Mouse (Mus musculus) liver, embryonic 16.5 days (tissue): ENCODE data around the gene Mief2. TPM values are rescaled to one million over a fixed set of nuclear protein-coding genes. Genes with fewer than 3 reads are reported as not detected.

ENCODE experiments used
- ATAC-seq: fragments of 200-750 bp; cut with Nextera tagmentation; 2 replicates; pipeline ENCODE4 v1.8.0; 2017; ENCODE audit warnings: low read depth, mild to moderate bottlenecking, moderate number of reproducible peaks, moderate library complexity
- H3K27ac ChIP-seq: fragments of 300-500 bp; sonication (generic); 2 replicates; pipeline ENCODE4 v1.5.1; 2014; ENCODE audit warnings: mild to moderate bottlenecking, low read length
- H3K27me3 ChIP-seq: fragments of 300-500 bp; sonication (generic); 2 replicates; pipeline ENCODE4 v1.6.1; 2014; ENCODE audit warnings: low read depth, low read length, mixed read lengths; ENCODE audit not compliant: control insufficient read depth, insufficient read depth
- H3K36me3 ChIP-seq: fragments of 300-500 bp; sonication (generic); 2 replicates; pipeline ENCODE4 v1.6.1; 2014; ENCODE audit warnings: mild to moderate bottlenecking; ENCODE audit not compliant: control insufficient read depth, insufficient read depth
- H3K4me1 ChIP-seq: fragments of 300-500 bp; sonication (generic); 2 replicates; pipeline ENCODE4 v1.6.1; 2014; ENCODE audit warnings: low read depth, low read length, mixed read lengths; ENCODE audit not compliant: control insufficient read depth
- H3K4me2 ChIP-seq: fragments of 300-500 bp; sonication (generic); 2 replicates; pipeline ENCODE4 v1.6.1; 2014; ENCODE audit warnings: low read depth, low read length, mixed read lengths
- H3K4me3 ChIP-seq: fragments of 300-500 bp; sonication (generic); 2 replicates; pipeline ENCODE4 v1.5.1; 2014; ENCODE audit warnings: low read depth, mild to moderate bottlenecking, low read length
- H3K9ac ChIP-seq: fragments of 300-500 bp; sonication (generic); 2 replicates; pipeline ENCODE4 v1.6.1; 2014; ENCODE audit warnings: low read depth, low read length
- H3K9me3 ChIP-seq: fragments of 300-500 bp; sonication (generic); replicated peaks from 2 replicates; pipeline ENCODE4 v1.6.1; 2016; ENCODE audit warnings: low read length; ENCODE audit not compliant: control insufficient read depth
- WGBS: fragments of 180-500 bp; shearing (Covaris S2); extraction: QIAGEN DNeasy Blood & Tissue Kit; methylation state at CpG from one replicate; pipeline ENCODE4 v1.1.7; 2014; ENCODE audit not compliant: insufficient replicate concordance; 5-methylcytosine and 5-hydroxymethylcytosine counted together
- polyA plus RNA-seq: library from polyadenylated mRNA; unstranded; fragments of >200 nt; fragmentation: Nextera tagmentation; extraction: Ambion mirVana; gene quantifications from 2 replicates; pipeline ENCODE4 v1.2.1, GENCODE M21; 2015

The Mief2 gene
- polyA plus RNA-seq, 1 experiment from 2014 or later: 2.3 TPM

DNA sequence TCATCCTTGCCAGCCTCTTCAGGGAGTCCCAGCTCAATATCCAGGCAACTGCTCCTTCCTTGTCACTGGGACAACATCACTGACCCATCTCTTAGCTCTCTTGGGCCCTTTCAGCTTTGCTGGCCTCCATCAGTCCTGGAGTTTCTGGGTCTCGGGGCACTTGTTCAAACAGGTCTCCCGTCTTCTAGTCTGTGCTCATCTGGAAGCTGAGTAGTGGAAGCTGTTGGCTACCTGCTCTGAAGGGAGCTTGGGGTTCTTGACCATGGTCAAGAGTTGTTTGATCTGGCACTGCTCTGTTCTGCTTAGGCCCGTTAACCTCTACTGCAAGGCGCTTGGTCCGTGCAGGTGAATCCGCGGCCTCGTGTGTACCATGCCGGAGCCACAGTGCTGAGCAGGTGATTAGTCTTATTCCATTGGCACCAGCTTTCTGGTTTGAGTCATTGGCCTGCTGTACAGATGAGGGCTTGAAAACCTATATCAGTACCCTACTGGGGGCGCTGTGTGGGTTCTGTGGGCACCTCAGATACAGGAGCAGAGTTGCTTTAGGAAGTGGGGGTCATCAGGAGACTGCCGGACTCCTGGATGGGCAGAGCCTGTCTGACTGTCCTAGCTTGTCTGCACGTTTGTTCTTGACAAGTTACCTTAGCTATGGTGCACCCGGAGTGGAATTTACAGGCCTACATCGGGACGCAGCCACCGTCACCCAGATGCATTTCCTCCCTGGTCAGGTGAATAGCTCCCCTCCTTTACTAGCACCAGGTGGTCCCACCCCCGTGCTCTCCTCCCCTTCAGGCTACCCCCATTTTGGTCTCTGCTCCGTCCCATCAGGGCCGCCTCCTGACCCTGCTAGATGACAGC is 23.9 kb upstream of the Mief2 start:
- peaks cover 12% of the 10 kb centered on the region for H3K4me1 ChIP-seq
- no peak overlapping the region for H3K9ac ChIP-seq
- H3K4me3 ChIP-seq: no peak overlapping the region
- H3K27me3 ChIP-seq: no peaks in the 10 kb centered on the region
- no peak overlapping the region for H3K4me2 ChIP-seq
- no peak for ATAC-seq
- no peak overlapping the region for H3K27ac ChIP-seq
- WGBS: 82% methylated on average over 19 of the region's 19 CpGs
- peaks cover 22% of the 10 kb centered on the region for H3K36me3 ChIP-seq
- no peaks in the 10 kb centered on the region for H3K9me3 ChIP-seq

DNA sequence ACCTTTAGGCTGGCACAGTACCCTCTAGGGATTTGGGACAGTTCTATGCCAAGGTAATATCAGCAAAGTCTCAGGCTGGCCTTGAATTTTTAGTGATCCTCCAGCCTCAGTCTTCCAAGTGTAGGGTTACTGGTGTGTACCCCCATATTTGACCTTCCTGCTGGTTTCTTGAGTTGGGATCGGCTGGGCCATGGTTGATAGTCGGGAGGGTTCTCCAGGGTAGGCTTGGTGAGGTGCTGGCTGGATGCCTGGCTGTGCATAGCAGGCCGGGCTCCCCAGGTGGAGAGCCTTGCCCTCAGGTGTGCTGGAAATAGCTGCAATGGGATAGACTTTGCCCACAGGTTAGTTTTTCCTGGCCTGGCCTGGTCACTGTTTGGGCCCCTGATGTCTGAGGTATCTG is 22.9 kb upstream of the Mief2 start:
- Histone ChIP-seq H3K27me3 (no peaks in the 10 kb centered on the region), H3K9ac (no peak overlapping the region)
- ATAC-seq: no peak

DNA sequence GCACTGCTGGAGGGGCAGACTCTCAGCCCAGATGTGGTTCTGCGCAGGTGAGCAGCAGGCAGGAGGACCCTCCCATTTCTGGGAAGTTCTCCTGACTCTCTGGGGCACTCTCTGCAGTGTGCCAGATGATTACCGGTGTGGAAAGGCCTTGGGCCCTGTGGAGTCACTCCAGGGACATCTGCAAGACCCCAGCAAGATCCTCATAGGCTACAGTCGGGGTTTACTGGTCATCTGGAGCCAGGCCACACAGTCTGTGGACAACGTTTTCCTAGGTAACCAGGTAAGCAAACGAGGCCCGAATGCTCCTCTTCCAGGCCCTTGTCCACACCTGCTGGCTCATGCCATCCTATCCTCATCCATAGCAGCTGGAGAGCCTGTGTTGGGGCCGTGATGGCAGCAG is 22.1 kb upstream of the Mief2 start:
- no peak overlapping the region for H3K9ac ChIP-seq
- H3K36me3 ChIP-seq: peaks cover 32% of the 10 kb centered on the region
- ATAC-seq: no peak
- H3K27me3 ChIP-seq: no peaks in the 10 kb centered on the region
- H3K4me3 ChIP-seq: no peak overlapping the region
- no peaks in the 10 kb centered on the region for H3K9me3 ChIP-seq
- peaks cover 3% of the 10 kb centered on the region for H3K4me1 ChIP-seq
- H3K4me2 ChIP-seq: no peak overlapping the region
- H3K27ac ChIP-seq: no peak overlapping the region
- WGBS: 76% methylated on average over 7 of the region's 7 CpGs

More for the DNA sequence above, 22.9 kb upstream of the Mief2 start:
- H3K4me1 ChIP-seq: peaks cover 11% of the 10 kb centered on the region
- H3K36me3 ChIP-seq: peaks cover 27% of the 10 kb centered on the region
- H3K9me3 ChIP-seq: no peaks in the 10 kb centered on the region
- WGBS: 73% methylated on average over 3 of the region's 3 CpGs
- H3K4me2 ChIP-seq: no peak overlapping the region
- H3K27ac ChIP-seq: no peak overlapping the region
- no peak overlapping the region for H3K4me3 ChIP-seq

DNA sequence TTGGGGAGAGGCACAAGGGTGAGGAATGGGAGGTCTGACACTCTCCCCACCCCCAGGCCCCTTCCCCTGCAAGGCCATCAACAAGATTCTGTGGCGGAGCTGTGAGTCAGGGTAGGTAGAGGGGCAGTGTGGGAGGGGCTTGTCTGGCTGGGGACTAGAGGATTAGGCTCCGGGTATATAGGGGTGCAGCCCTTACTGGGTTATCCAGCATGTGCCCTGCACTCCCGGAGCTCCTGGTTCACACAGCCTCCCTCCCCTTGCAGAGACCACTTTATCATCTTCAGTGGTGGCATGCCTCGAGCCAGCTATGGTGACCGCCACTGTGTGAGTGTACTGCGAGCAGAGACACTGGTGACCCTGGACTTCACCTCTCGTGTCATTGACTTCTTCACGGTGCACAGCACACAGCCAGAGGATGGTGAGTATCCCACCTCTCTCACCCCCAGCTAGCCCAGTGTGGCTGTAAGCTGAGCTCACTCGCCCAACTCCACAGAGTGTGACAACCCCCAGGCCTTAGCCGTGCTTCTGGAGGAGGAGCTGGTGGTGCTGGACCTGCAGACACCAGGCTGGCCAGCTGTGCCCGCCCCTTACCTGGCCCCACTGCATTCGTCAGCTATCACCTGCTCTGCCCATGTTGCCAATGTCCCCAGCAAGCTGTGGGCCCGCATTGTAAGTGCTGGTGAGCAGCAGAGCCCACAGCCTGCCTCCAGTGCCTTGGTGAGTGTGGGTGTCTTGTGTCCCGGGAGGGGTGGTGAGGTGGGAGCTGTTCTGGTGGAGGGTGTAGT is 21.3 kb upstream of the Mief2 start:
- H3K9ac ChIP-seq: no peak overlapping the region

DNA sequence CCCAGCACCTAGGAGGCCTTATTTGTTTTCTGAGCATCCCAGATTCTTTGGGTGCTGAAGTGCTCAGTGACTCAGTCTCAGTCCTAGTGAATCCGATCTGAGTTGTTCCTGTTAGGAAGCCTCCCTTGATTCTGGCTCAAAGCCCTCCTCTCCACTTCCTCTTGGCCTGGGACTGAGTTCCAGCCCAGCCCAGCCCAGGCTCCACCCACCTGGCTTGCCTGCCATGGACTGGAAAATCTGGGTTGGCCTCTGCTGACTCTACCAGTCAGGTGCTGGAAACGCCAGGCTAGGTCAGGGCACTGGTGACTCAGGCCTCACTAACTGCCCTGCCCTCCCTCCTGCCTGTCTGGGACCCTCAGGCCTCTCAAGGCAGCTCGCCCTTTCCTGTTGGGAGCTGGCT is 20.5 kb upstream of the Mief2 start:
- Histone ChIP-seq H3K4me3 (no peak overlapping the region), H3K9ac (no peak overlapping the region), H3K4me1 (no peaks in the 10 kb centered on the region; the same call in 1 of the 2 replicates), H3K27me3 (no peaks in the 10 kb centered on the region), H3K4me2 (no peak overlapping the region), H3K9me3 (no peaks in the 10 kb centered on the region), H3K27ac (no peak overlapping the region), H3K36me3 (peaks cover 43% of the 10 kb centered on the region)
- no peak for ATAC-seq
- 61% methylated on average over 3 of the region's 3 CpGs for WGBS

More for the DNA sequence above, 21.3 kb upstream of the Mief2 start:
- Histone ChIP-seq H3K9me3 (no peaks in the 10 kb centered on the region), H3K4me2 (no peak overlapping the region), H3K36me3 (peaks cover 37% of the 10 kb centered on the region), H3K27ac (no peak overlapping the region), H3K27me3 (no peaks in the 10 kb centered on the region), H3K4me3 (no peak overlapping the region), H3K4me1 (no peaks in the 10 kb centered on the region; the same call in none of the 2 replicates)
- ATAC-seq: no peak; the same call in 1 of the 2 replicates
- 84% methylated on average over 14 of the region's 14 CpGs for WGBS

DNA sequence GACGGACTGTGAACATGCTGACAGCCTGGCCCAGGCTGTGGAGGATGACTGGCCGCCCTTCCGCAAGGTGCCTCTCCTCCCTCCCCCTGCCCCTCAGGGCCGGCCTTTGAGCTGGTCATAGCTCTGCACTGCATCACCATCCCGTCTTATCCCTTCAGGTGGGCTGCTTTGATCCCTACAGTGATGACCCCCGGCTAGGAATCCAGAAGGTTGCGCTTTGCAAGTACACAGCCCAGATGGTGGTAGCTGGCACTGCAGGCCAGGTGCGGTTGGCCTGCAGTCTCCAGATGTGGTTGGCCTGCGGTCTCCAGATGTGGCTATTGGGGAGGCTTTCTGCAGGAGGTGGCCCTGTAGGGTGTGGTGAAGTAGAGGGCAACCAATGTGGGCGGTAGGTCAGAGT is 19.6 kb upstream of the Mief2 start:
- H3K36me3 ChIP-seq: peaks cover 50% of the 10 kb centered on the region
- no peaks in the 10 kb centered on the region for H3K27me3 ChIP-seq

DNA sequence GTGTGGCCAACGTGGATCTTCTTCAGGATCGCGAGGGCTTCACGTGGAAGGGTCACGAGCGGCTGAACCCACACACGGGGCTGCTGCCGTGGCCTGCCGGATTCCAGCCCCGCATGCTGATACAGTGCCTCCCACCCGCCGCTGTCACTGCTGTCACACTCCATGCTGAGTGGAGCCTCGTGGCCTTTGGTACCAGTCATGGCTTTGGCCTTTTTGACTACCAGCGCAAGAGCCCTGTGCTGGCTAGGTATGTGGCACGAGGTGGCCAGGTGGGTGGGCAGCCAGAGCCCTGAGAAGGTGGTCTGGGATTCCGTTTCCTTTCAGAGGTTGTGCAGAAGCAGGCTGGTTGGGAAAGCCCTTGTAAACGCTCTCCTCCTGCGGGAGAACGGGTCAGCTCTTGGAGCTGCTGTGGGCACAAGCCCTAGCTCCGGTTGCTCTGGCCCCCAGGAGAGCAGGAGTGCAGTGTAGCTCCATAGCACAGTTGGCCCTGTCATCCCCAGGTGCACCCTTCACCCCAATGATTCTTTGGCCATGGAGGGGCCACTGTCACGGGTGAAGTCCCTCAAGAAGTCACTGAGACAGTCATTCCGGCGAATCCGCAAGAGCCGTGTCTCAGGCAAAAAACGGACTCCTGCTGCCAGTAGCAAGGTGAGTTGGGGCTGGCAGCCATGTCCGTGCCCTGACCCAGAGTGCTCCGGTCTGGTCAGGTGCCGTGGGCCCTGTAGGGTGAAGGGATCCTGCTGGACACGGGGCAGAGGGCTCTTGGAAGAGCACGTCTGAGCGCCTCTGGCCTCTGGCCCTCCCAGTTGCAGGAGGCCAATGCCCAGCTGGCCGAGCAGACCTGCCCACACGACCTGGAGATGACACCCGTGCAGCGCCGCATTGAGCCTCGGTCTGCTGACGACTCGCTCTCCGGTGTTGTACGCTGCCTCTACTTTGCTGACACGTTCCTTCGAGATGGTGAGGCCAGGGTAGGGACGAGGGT is 18.4 kb upstream of the Mief2 start:
- H3K27me3 ChIP-seq: no peaks in the 10 kb centered on the region
- H3K4me3 ChIP-seq: no peak overlapping the region
- no peak overlapping the region for H3K27ac ChIP-seq
- WGBS: 86% methylated on average over 45 of the region's 45 CpGs
- no peak overlapping the region for H3K9ac ChIP-seq
- H3K4me2 ChIP-seq: no peak overlapping the region
- no peak for ATAC-seq
- no peaks in the 10 kb centered on the region for H3K4me1 ChIP-seq
- peaks cover 54% of the 10 kb centered on the region for H3K36me3 ChIP-seq
- no peaks in the 10 kb centered on the region for H3K9me3 ChIP-seq

More for the DNA sequence above, 19.6 kb upstream of the Mief2 start:
- no peaks in the 10 kb centered on the region for H3K9me3 ChIP-seq
- H3K27ac ChIP-seq: no peak overlapping the region
- no peak overlapping the region for H3K9ac ChIP-seq
- no peak overlapping the region for H3K4me3 ChIP-seq
- ATAC-seq: no peak
- WGBS: 80% methylated on average over 10 of the region's 10 CpGs
- no peaks in the 10 kb centered on the region for H3K4me1 ChIP-seq
- no peak overlapping the region for H3K4me2 ChIP-seq

DNA sequence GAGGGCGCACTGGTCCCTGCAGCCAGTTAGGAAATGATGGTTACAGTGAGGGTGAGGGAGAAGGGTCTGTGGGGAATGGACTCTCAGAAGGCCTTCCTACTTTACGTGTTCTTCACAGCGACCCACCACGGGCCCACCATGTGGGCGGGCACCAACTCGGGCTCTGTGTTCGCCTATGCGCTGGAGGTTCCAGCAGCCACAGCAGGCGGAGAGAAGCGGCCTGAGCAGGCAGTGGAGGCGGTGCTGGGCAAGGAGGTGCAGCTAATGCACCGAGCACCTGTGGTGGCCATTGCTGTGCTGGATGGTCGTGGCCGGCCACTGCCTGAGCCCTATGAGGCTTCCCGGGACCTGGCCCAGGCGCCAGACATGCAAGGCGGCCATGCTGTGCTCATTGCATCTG is 17.0 kb upstream of the Mief2 start:
- H3K4me2 ChIP-seq: no peak overlapping the region
- no peaks in the 10 kb centered on the region for H3K4me1 ChIP-seq
- H3K36me3 ChIP-seq: peaks cover 49% of the 10 kb centered on the region
- WGBS: 84% methylated on average over 17 of the region's 17 CpGs
- no peak for ATAC-seq
- no peak overlapping the region for H3K9ac ChIP-seq
- H3K27ac ChIP-seq: no peak overlapping the region
- H3K4me3 ChIP-seq: no peak overlapping the region
- no peaks in the 10 kb centered on the region for H3K27me3 ChIP-seq
- no peaks in the 10 kb centered on the region for H3K9me3 ChIP-seq
